Mouse (Mus musculus): ENCODE results near the gene Olfr126.
A peak's percentile ranks its signal among the peaks of the same experiment; 100 is the strongest.

The Olfr126 gene

DNA sequence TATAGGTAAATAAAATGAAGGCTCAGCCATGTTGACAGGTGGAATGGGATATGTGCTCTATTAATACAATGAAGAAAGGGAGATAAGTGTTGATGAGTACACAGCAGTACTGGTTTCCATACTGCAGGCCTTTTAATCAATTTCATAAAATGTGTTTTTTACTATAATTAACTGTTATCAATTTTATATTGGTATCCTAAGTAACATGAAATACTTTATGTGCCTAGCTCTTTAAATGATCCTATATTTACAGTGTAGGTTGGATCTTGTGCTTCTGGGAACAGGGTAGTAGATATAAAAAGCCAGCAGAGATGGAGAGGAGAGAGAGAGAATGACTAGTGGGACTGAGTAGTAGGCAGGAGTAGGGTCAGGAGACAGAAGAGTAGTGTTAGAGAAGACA, at the start of gene Olfr126:
Gene Olfr126 (plus strand): TSS at position 301 of the 400 bp plus-strand sequence.
- no peak for DNase-seq

DNA sequence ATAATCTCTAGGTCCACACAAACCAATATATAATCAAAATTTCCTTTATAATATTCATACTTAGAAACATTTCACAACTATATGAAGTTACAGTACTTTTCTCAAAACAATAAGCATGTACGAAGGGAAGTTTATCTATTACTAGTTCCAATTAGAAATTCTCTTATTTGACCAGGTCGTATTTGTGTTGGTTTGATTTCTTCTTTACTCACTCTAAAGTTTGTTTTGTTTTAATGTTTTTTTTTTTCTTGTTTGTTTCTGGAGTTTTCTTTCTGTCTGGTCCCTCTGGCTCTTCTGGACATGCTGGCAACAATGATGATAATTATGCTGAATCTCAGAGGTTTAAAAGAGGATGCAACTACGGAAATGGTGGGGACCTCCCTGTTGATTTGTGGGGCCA, 47.7 kb upstream of the Olfr126 start, which contains the start of gene Olfr124:
Gene Olfr124 (plus strand): TSS at position 301 of the 400 bp plus-strand sequence.
- DNase-seq = no peak

DNA sequence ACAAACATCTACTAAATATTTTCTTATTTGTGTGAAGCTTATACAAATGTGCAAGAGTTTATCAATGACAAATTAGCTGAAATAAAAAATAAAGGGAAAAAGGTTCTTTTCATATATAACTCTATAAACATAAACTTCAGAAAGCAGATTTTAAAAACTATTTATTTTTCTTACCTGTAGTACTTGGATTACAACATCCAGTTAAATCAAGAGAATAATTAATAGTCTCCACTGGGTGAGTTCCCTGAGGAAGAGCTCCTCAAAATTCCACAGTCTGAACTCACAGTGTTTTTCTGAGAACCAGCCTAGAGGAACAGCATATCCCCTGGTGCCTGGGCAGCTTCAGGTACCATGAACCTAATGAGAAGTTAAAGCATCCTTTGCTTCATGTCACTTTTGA, 14.6 kb upstream of the Olfr126 start, which contains the start of gene Olfr125:
Gene Olfr125 (plus strand): TSS at position 301 of the 400 bp plus-strand sequence.
- no peak for DNase-seq

DNA sequence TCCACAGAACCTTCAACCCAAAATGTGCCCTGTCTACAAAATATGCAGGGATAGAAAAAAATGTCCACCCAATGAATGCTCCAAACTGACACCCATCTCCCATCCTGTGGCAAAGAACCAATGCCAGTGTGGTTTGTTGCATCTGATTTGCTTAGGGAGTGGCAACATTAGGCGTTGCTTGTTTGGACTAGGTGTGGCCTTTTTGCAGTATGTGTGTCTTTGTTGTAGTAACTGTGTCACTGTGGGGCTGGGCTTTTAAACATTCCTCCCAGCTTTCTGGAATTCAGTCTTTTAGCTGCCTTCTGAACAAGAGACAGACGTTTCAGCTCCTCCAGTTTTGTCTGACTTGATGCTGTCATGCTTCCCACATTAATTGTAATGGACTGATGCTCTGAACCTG, 16.6 kb downstream of the Olfr126 start:
- no peak for DNase-seq

DNA sequence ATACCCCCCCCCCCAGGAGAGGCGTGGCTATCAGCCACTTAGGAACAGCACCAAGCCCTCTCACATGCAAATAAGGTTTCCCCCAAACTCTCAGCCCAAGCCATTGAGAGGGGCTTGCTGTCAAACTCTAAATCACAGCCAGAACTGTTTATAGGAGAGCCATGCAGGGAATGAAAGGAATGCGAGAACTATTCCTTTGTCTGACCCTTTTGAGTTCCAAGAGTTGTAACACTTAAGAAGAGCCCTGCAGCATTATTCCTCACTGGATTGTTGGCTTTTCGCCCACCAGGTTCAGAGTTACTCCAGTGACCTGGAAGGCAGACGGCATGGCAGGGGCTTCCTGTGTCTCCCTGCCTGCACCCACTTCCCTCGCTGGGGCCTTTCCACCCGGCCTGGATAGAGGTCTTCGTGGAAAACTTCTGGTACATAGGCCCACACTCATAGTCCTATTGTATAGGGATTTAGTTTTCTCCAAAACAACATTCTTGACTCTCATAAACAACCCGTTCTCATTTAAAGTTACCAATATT, 22.5 kb downstream of the Olfr126 start:
- DNase-seq = peak; percentile 20

DNA sequence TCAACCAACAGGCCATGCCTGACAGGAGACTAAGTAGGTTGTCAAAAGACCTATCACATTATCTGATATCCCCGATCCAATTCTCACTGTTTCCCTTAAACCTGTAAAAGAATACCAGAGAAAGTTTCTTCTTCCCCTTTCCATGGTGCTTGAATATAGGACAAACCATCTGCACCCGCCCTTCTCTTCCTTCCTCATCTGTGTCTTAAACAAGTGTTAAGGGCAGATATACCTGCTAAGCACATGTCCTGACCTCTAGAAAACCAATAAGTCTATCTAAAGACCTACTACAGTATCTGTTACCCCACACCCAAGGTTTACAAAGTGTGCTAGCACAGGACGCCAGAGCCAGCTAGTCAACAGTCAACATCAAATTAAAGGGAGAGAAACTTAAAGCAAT, 26.5 kb downstream of the Olfr126 start:
- DNase-seq = no peak

DNA sequence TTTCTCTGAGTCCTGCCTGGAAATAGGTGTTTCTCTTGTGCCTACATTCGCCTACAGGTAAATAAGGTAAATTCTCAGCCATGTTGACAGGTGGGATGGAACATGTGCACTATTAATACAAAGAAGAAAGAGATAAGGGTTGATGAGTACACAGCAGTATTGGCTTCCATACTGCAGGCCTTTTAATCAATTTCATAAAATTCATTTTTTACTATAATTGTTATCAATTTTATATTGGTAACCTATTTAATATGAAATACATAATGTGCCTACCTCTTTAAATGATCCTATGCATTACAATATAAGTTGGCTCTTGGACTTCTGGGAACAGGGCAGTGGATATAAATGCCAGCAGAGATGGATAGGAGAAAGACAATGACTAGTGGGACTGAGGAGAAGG, 52.9 kb downstream of the Olfr126 start, which contains the start of gene Olfr127:
Gene Olfr127 (plus strand): TSS at position 301 of the 400 bp plus-strand sequence.
- DNase-seq = no peak
